Mouse (Mus musculus) ZHBTc4 (cell line): ENCODE data around the gene Nup214.

Experiments used
- DNase-seq: peaks from one replicate; pipeline ENCODE4 v3.0.0-alpha.2; 2011; ENCODE audit warnings: low read depth, low spot score

Nup214 gene

GRCm38 (mm10) chr2:32096122-32096420, 121.8 kb downstream of the Nup214 start:
- DNase-seq, result no peak

DNA sequence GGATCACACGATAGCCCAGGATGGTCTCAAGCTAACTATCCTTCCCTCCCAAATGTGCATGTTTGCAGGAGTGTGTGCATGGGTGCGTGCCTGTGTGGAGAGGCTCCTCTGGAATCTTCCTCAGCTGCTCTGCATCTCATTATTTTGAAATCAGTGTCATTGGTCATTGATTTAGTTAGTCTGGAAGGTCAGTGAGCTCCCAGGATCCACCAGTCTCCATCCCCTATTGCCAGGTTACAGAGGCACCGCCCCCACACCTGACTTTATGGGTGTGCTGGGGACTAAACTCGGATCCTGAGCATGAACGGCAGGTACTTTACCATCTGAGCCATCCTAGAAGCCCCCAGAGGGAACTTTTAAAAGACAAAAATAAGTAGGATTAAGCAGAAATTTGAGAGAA, 128.7 kb downstream of the Nup214 start:
- DNase-seq, result peak; percentile 61

- DNase-seq, result no peak
Measured at GRCm38 (mm10) chr2:32103557-32103956, 129.3 kb downstream of the Nup214 start.
